Mouse (Mus musculus) spleen, adult 2 months (tissue): ENCODE data around the gene Zfp1.

Experiments used
- CTCF ChIP-seq: fragments of 200-500 bp; IDR thresholded peaks from 2 replicates; pipeline ENCODE4 v1.5.1; 2011; ENCODE audit warnings: mild to moderate bottlenecking, inconsistent platforms; ENCODE audit not compliant: insufficient read depth, insufficient read length, insufficient replicate concordance; ENCODE audit errors: extremely low read depth
- POLR2A ChIP-seq: fragments of 200-500 bp; IDR thresholded peaks from 2 replicates; pipeline ENCODE4 v1.6.1; 2011; ENCODE audit warnings: low read depth, low read length, inconsistent platforms

- TF ChIP-seq POLR2A (no peak), CTCF (no peak)
These were observed 58.2 kb downstream of the Zfp1 start for GRCm38 (mm10) chr8:111701380-111701779.
